Mouse (Mus musculus): Measurements from ENCODE around the gene Smim15. TPM values are rescaled to one million over a fixed set of nuclear protein-coding genes. Genes with fewer than 3 reads are reported as not detected.
A peak's percentile ranks its signal among the peaks of the same experiment; 100 is the strongest.

The Smim15 gene
- polyA plus RNA-seq (2015; fragmentation: Nextera tagmentation; extraction: Ambion mirVana): 49.1 and 52.6 TPM in 2 replicates

DNA sequence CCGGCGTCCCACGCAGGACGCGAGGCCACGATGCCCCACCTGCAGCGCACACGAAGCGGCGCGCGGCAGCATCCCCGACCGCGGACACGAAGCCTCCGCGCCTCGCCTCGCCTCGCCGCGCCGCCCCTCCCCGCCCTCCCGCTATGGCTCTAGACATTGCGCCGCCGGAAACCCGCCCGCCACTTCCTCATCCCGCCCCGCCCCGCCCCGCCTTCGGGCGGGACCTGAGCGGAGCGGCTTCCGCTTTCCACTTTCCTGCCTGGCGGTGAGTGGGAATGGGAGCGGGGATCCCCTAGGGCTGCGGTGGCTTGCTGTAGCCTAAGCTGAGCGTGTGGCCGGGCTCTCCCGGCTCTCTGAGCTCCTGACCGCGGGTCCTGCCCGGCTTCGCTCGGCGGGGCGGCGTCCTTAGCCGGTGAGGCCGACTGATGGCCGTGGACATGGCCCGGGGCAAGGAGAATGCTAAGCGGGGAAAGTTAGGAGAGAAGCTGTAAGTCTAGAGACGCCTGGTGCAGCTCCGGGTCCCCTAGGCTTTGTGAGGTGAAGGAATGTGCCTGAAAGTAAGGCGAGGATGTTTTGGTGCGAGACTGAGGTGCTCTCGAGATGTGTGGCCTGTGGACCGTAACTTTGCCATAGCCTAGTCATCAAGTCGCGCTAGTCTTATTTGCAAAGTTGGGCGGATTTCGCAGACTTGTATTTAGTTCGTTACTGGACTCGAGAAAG is at the start of gene Smim15:
TSS of gene Smim15 (plus strand) at position 225 of the 720 bp plus-strand sequence.
- peak; percentile 97 for ATAC-seq
- H3K9ac ChIP-seq: peak within 1 kb of the TSS; percentile 96
- H3K27ac ChIP-seq: peak within 1 kb of the TSS; percentile 87
- H3K4me1 ChIP-seq: peaks cover 41% of the 10 kb centered on the region
- peak within 1 kb of the TSS; percentile 79 for H3K4me2 ChIP-seq
- H3K4me3 ChIP-seq: peak within 1 kb of the TSS; percentile 92
- H3K36me3 ChIP-seq (ENCODE audit: poor library complexity, severe bottlenecking): no peaks in the 10 kb centered on the region
- WGBS: under 1% methylated on average over 67 of the region's 71 CpGs
- H3K27me3 ChIP-seq: no peaks in the 10 kb centered on the region
- H3K9me3 ChIP-seq (replicated peaks): no peaks in the 10 kb centered on the region

DNA sequence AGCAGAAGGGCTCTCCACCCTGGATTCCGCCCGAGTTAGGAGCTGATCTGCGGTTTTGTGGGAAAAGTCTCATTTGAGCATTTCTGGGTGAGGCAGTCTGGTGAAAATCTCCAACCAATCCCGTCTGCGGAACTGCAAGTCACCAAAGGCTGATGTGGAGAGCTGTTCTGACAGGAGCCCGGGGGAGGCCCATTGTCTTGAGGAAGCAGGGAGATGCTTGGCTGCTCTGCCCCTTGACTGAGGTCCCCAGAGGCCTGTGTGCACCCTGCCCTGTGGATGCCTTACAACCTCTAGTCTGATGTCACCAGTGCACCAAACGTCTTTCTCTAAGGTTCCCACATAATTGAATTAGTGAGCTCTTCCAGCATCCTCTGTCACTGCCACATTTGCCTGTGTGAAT is 49.0 kb upstream of the Smim15 start:
- no peaks in the 10 kb centered on the region for H3K27me3 ChIP-seq
- no peaks in the 10 kb centered on the region for H3K36me3 ChIP-seq (ENCODE audit: poor library complexity, severe bottlenecking)
- no peak overlapping the region for H3K4me2 ChIP-seq
- no peak overlapping the region for H3K4me3 ChIP-seq
- no peak overlapping the region for H3K9ac ChIP-seq
- H3K27ac ChIP-seq: no peak overlapping the region
- ATAC-seq: no peak
- no peaks in the 10 kb centered on the region for H3K9me3 ChIP-seq (replicated peaks)
- WGBS: 50% methylated on average over 7 of the region's 7 CpGs
- H3K4me1 ChIP-seq: no peaks in the 10 kb centered on the region

DNA sequence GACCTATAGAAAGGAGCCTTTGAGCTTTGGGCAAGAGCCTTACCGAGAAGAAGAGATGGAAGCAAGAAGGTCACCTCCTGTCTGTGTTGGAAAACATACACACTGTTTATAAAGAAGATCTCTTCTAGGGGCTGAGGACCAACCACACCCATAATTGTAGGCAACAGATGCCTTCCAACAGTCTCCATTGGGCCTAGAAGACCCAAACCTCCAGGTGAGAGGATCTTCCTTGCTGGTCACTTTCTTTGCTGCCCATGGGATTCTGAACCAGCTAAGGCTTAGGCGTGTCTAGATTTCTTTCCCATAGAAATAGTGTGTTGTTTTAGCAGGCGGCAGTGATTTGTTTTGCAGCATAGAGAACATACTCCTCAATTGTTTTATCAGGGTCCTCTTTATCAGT is 47.9 kb upstream of the Smim15 start:
- Histone ChIP-seq H3K4me3 (no peak overlapping the region), H3K9ac (no peak overlapping the region), H3K27me3 (no peaks in the 10 kb centered on the region), H3K4me1 (no peaks in the 10 kb centered on the region), H3K27ac (no peak overlapping the region), H3K9me3 (replicated peaks) (no peaks in the 10 kb centered on the region), H3K36me3 (ENCODE audit: poor library complexity, severe bottlenecking) (no peaks in the 10 kb centered on the region), H3K4me2 (no peak overlapping the region)
- WGBS: 94% methylated on average over 3 of the region's 3 CpGs
- no peak for ATAC-seq

DNA sequence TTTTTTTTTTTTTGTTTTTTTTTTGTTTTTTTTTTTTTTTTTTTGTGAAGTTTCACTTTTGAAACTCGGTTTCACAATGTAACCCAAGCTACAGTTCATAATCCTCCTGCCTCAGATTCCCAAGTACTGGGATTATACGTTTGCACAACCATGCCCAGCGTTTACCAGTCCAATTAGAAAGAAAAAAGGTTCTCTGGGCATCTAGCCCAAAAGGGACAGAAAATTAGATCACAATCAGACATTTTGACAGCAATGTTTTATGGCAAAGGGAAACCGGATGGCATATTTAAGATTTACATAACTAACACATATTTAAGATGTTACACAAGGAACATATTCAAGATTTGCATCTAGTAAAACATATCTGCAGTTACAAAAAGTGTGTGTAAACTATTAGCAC is 36.4 kb upstream of the Smim15 start:
- no peak overlapping the region for H3K27ac ChIP-seq
- H3K27me3 ChIP-seq: no peaks in the 10 kb centered on the region
- no peak for ATAC-seq
- no peak overlapping the region for H3K4me2 ChIP-seq
- H3K36me3 ChIP-seq (ENCODE audit: poor library complexity, severe bottlenecking): no peaks in the 10 kb centered on the region
- H3K9me3 ChIP-seq (replicated peaks): no peaks in the 10 kb centered on the region
- H3K4me1 ChIP-seq: no peaks in the 10 kb centered on the region
- H3K4me3 ChIP-seq: no peak overlapping the region
- WGBS: 87% methylated on average over 4 of the region's 4 CpGs
- H3K9ac ChIP-seq: no peak overlapping the region

DNA sequence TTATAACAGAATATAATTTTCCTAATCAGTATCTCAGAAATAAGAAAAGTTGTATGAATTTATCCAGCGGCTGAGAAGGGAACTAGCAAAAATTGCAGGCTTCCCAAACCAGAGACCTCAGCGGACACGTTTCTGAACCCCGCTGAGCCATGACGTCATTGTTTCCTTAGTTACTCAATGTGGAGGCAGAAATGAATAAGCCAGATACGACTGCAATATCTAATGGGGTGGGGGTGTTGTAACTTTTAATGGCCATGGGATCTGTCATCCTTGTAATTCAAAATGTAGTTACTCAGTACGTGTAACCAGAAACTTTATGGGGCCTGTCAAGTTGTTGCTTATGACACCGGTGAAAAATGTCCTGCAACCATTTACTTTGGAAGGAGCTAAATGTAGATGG is 31.1 kb upstream of the Smim15 start:
- 88% methylated on average over 8 of the region's 8 CpGs for WGBS
- ATAC-seq: no peak
- H3K4me2 ChIP-seq: no peak overlapping the region
- no peak overlapping the region for H3K27ac ChIP-seq
- no peaks in the 10 kb centered on the region for H3K9me3 ChIP-seq (replicated peaks)
- H3K4me1 ChIP-seq: no peaks in the 10 kb centered on the region
- H3K27me3 ChIP-seq: no peaks in the 10 kb centered on the region
- H3K9ac ChIP-seq: no peak overlapping the region
- H3K4me3 ChIP-seq: no peak overlapping the region
- no peaks in the 10 kb centered on the region for H3K36me3 ChIP-seq (ENCODE audit: poor library complexity, severe bottlenecking)

DNA sequence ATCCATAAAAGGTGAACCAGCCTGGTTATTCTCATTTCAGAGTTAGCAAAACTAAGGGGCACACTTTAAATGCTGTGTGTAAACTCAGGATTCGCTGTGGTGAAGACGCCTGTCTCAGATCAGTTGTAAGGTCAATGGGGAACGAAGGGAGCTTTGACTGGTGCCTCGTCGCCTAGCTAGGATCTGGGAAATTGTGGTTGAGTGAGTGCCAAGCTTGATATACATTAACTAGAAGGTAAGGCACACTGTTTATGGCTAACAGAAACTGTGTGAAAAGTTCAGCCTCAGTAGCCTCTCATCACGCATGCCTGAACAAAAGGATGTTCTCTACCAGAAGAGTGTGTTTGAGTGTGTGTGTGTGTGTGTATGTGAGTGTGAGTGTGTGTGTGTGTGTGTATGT is 30.4 kb upstream of the Smim15 start:
- H3K4me2 ChIP-seq: no peak overlapping the region
- H3K9ac ChIP-seq: no peak overlapping the region
- no peaks in the 10 kb centered on the region for H3K4me1 ChIP-seq
- no peak overlapping the region for H3K27ac ChIP-seq
- H3K9me3 ChIP-seq (replicated peaks): no peaks in the 10 kb centered on the region
- 91% methylated on average over 6 of the region's 6 CpGs for WGBS
- H3K27me3 ChIP-seq: no peaks in the 10 kb centered on the region
- H3K36me3 ChIP-seq (ENCODE audit: poor library complexity, severe bottlenecking): no peaks in the 10 kb centered on the region
- H3K4me3 ChIP-seq: no peak overlapping the region
- ATAC-seq: no peak

DNA sequence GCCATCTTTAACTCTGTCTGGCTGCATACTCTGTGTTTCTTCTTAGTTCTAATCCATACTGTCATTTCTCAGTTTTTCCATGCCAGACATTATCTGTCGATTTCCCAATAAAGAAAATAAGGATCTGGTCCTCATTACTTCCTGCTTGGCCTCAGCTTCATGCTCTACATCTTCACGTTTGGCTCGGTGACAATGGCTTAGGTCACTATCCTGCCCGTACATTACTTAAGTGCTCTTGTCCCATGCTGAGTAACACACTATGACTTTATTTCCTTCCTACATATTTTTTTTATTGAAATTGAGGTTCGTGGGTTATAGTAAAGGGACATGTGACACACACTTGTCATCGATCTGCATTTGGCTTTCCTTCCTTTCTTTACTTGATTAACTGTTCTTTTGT is 29.1 kb upstream of the Smim15 start:
- WGBS: 89% methylated on average over 6 of the region's 6 CpGs
- ATAC-seq: no peak

DNA sequence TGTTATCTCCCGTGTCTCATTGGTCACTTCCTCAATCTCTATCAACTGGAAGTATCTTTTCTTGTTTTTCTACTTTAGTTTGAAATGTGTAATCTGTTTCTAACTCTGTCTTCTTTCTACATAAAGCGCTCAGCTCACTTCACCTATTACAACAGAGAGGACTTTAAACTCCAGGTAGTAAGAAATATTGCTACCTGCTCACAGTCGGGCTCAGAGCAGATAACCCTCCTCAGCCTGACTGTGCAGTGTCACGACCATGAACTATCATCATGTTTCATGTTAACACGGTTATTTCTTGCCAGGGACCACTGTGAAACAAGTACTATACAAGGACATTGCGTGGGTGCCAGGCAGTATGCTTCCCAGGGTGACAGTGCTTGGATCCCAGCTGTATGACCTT is 26.9 kb upstream of the Smim15 start:
- no peaks in the 10 kb centered on the region for H3K36me3 ChIP-seq (ENCODE audit: poor library complexity, severe bottlenecking)
- WGBS: 88% methylated on average over 6 of the region's 6 CpGs
- ATAC-seq: no peak

More for the DNA sequence above, 29.1 kb upstream of the Smim15 start:
- Histone ChIP-seq H3K27ac (no peak overlapping the region), H3K36me3 (ENCODE audit: poor library complexity, severe bottlenecking) (no peaks in the 10 kb centered on the region), H3K27me3 (no peaks in the 10 kb centered on the region), H3K4me2 (no peak overlapping the region), H3K9ac (no peak overlapping the region), H3K4me3 (no peak overlapping the region), H3K9me3 (replicated peaks) (no peaks in the 10 kb centered on the region), H3K4me1 (no peaks in the 10 kb centered on the region)

DNA sequence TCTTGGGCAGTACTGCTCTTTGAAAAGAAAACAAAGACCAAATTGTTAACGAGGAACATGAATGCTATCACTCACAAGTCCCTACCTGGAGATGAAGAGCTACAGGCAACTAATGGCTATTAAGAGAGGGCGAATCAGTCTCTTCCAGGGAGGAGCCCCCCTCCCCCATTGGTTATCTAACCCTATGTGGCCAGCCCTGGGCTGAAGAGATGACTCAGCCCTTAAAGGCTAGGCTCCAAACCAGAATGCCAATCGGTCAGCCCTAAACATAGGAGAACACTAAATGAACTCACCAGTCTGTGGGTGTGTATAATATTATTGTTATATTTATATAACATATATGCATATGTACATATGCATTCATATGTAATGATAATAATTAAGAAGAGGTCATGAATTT is 18.4 kb upstream of the Smim15 start:
- ATAC-seq: no peak
- no peaks in the 10 kb centered on the region for H3K9me3 ChIP-seq (replicated peaks)
- no peak overlapping the region for H3K4me2 ChIP-seq
- 56% methylated on average over 3 of the region's 3 CpGs for WGBS
- no peak overlapping the region for H3K9ac ChIP-seq
- no peak overlapping the region for H3K27ac ChIP-seq
- no peak overlapping the region for H3K4me3 ChIP-seq
- no peaks in the 10 kb centered on the region for H3K36me3 ChIP-seq (ENCODE audit: poor library complexity, severe bottlenecking)
- no peaks in the 10 kb centered on the region for H3K4me1 ChIP-seq
- H3K27me3 ChIP-seq: no peaks in the 10 kb centered on the region

More for the DNA sequence above, 26.9 kb upstream of the Smim15 start:
- no peak overlapping the region for H3K9ac ChIP-seq
- no peak overlapping the region for H3K27ac ChIP-seq
- no peak overlapping the region for H3K4me2 ChIP-seq
- no peaks in the 10 kb centered on the region for H3K27me3 ChIP-seq
- H3K4me3 ChIP-seq: no peak overlapping the region
- H3K9me3 ChIP-seq (replicated peaks): no peaks in the 10 kb centered on the region
- H3K4me1 ChIP-seq: no peaks in the 10 kb centered on the region

DNA sequence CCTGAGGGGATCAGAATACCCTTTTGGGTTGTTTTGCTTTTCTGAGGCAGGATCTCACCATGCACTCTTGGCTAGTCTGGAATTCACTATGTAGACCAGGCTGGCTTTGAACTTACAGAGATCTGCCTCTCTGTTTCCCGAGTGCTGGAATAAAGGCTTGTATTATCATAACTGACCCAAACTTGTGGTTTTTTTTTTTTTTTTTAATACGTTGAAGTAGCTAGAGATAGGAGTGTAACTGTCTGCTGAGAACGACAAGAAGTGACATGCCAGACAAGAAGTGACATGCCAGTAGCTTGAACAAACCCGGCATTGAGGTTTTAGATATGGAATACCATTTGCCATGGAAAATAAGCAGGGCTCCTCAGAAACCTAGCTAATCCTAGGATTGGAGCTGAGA is 11.5 kb upstream of the Smim15 start:
- H3K4me2 ChIP-seq: no peak overlapping the region
- H3K4me1 ChIP-seq: no peaks in the 10 kb centered on the region
- H3K9me3 ChIP-seq (replicated peaks): no peaks in the 10 kb centered on the region
- H3K27ac ChIP-seq: no peak overlapping the region
- H3K36me3 ChIP-seq (ENCODE audit: poor library complexity, severe bottlenecking): no peaks in the 10 kb centered on the region
- no peaks in the 10 kb centered on the region for H3K27me3 ChIP-seq
- ATAC-seq: no peak
- no peak overlapping the region for H3K4me3 ChIP-seq
- 89% methylated on average over 4 of the region's 4 CpGs for WGBS
- no peak overlapping the region for H3K9ac ChIP-seq

DNA sequence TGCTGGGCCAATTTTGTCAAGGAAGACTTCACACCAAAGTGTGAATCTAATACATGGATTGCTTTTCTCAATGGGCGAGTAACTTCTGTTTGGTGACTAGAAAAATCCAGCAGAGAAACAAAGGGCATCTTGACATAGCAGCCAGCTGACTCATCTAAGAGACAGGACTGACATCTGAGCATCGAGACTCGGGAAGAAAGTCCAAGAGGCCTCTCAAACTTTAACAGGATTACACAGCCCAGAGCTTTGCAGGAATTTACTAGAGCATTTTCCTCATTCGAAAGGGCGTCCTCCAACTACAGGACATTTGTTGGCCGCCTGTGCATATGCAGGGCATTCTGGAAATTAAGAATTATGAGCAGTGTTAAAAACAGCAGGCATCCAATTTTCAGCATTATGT is 4.9 kb upstream of the Smim15 start:
- Histone ChIP-seq H3K4me2 (no peak overlapping the region), H3K4me3 (no peak overlapping the region), H3K9me3 (replicated peaks) (no peaks in the 10 kb centered on the region), H3K27ac (no peak overlapping the region), H3K9ac (no peak overlapping the region), H3K27me3 (no peaks in the 10 kb centered on the region), H3K4me1 (peaks cover 30% of the 10 kb centered on the region), H3K36me3 (ENCODE audit: poor library complexity, severe bottlenecking) (no peaks in the 10 kb centered on the region)
- no peak for ATAC-seq
- WGBS: 30% methylated on average over 6 of the region's 6 CpGs

DNA sequence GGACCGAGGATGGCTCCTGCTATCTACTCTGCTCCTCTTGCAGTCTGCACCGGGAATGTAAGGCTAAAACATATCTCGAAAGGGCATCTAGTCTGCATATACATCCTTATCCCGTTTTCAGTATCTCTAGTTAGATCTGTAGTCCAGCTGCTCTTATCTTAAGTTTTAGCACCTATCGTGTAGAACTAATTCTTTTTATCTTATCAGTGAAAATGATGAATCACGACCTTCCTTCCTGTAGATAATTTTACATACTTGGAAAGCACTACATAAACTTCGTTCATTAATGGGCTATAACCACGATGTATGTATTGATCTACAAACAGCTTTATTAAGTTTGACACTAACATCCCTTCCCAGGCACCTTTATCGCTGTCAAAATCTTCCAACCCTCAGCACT is 4.3 kb upstream of the Smim15 start:
- no peaks in the 10 kb centered on the region for H3K27me3 ChIP-seq
- H3K4me2 ChIP-seq: no peak overlapping the region
- WGBS: 88% methylated on average over 9 of the region's 9 CpGs
- no peak for ATAC-seq
- H3K4me3 ChIP-seq: no peak overlapping the region
- no peak overlapping the region for H3K27ac ChIP-seq
- no peaks in the 10 kb centered on the region for H3K9me3 ChIP-seq (replicated peaks)
- peaks cover 31% of the 10 kb centered on the region for H3K4me1 ChIP-seq
- H3K36me3 ChIP-seq (ENCODE audit: poor library complexity, severe bottlenecking): no peaks in the 10 kb centered on the region
- H3K9ac ChIP-seq: no peak overlapping the region

DNA sequence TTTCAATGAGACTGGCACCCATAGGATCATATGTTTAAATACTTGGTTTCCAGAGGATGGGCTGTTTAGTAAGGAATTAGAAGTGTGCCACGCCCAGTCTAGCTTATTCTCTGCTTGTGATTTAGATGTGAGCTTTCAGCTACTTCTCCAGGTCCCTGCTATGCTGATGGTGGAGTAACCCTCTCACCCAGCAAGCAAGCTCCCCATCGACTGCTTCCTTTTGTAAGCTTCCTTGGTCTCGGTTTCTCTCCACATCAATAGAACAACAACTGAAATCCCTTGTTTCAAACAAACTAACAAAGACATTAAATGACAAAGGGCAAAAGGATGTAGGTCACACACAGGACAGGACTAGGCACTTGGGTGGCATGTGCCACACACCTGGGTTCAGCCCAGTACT is 3.8 kb upstream of the Smim15 start:
- H3K9me3 ChIP-seq (replicated peaks): no peaks in the 10 kb centered on the region
- WGBS: 44% methylated on average over 3 of the region's 3 CpGs
- H3K4me3 ChIP-seq: no peak overlapping the region
- no peak for ATAC-seq
- peaks cover 35% of the 10 kb centered on the region for H3K4me1 ChIP-seq
- H3K27ac ChIP-seq: no peak overlapping the region
- H3K36me3 ChIP-seq (ENCODE audit: poor library complexity, severe bottlenecking): no peaks in the 10 kb centered on the region
- H3K9ac ChIP-seq: no peak overlapping the region
- H3K4me2 ChIP-seq: no peak overlapping the region
- H3K27me3 ChIP-seq: no peaks in the 10 kb centered on the region
